Mouse (Mus musculus) small intestine, adult 2 months (tissue): ENCODE results near the gene Hhat.

ENCODE experiments used
- CTCF ChIP-seq: fragments of 200-500 bp; IDR thresholded peaks from 2 replicates; pipeline ENCODE4 v1.5.1; 2012; ENCODE audit warnings: low read depth, mild to moderate bottlenecking, control low read depth, inconsistent platforms, low read length, moderate library complexity, mixed read lengths; ENCODE audit not compliant: insufficient replicate concordance, insufficient read length; ENCODE audit errors: extremely low read depth
- POLR2A ChIP-seq: fragments of 200-500 bp; IDR thresholded peaks from 2 replicates; pipeline ENCODE4 v1.6.1; 2012; ENCODE audit warnings: low read depth, mild to moderate bottlenecking, control low read depth, inconsistent platforms, low read length, moderate library complexity

- TF ChIP-seq CTCF (no peak), POLR2A (no peak)
Observed at GRCm38 (mm10) chr1:192476704-192477103, 294.3 kb downstream of the Hhat start.
